Mouse (Mus musculus) erythroblast, embryonic 14.5 days (primary cell): ENCODE data around the gene Pqbp1.

Source experiments
- GATA1 ChIP-seq: IDR thresholded peaks from 2 replicates; pipeline ENCODE4 v1.6.1; 2012; ENCODE audit warnings: low read length, inconsistent platforms, mixed read lengths
- TAL1 ChIP-seq: IDR thresholded peaks from 3 replicates; pipeline ENCODE4 v1.6.1; 2012; ENCODE audit warnings: low read length, inconsistent platforms, mixed read lengths

GRCm38 (mm10) chrX:7926266-7926665 lies 27.2 kb upstream of the Pqbp1 start:
- TF ChIP-seq GATA1 (no peak), TAL1 (no peak)
